Comparison of ENCODE assay signal across 22 mouse cellular contexts in the genomic region with DNA sequence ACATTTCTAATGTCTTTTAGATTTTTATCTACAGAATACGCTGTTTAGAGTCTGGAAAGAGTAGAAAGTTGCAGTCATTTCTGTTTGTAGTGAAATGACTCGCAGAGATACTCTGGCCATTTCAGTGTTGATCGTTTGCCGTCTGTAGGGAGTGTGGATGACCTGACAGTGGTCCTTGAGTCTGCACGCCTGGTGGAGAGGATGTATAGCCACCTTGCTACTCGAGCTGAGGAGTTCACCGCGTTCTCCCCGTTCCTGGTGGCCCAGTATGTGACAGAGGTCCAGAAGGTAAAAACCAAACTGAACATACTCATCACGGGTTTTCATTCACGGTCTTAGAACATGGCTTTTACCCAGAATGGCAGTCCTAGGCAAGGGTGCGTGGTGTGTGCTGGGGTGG. TPM values are rescaled to one million over a fixed set of nuclear protein-coding genes. Genes with fewer than 3 reads are reported as not detected.
A peak's percentile ranks its signal among the peaks of the same experiment; 100 is the strongest.
DNase-seq lines count a peak whose midpoint lies in the region; ATAC-seq and TF ChIP-seq lines count a peak whose summit lies in the region.
"Had no signal": no experiment of that assay in that cellular context is flagged by ENCODE, and none has a peak within 500 bp of the region (broad histone marks: within the 10 kb centered on the region; RNA-seq: fewer than 3 reads in every experiment).

No protein-coding gene starts in this region.

- no peak for TF ChIP-seq EP300 in liver, postnatal 0 days (IDR thresholded peaks at IDR 0.05; ENCODE audit: low read depth)

- H3K9ac ChIP-seq in intestine, embryonic 14.5 days (ENCODE audit: low read length): no peak overlapping the region
- H3K9ac ChIP-seq in intestine, postnatal 0 days (ENCODE audit: low read depth, low read length): no peak overlapping the region
- no peak overlapping the region for H3K9ac ChIP-seq in liver, embryonic 13.5 days
- H3K9ac ChIP-seq in liver, postnatal 0 days (replicated peaks): no peak overlapping the region

- no peak for ATAC-seq in intestine, embryonic 14.5 days (replicated peaks; ENCODE audit: low FRiP score, low TSS enrichment, low read depth)
- ATAC-seq in intestine, postnatal 0 days: no peak
- ATAC-seq in liver, embryonic 13.5 days (ENCODE audit: low read depth): no peak
- no peak for ATAC-seq in liver, postnatal 0 days
- ATAC-seq: activated CD4-positive, CD25-positive, alpha-beta regulatory T cell, adult 4 months; CD4-positive, CD25-positive, alpha-beta regulatory T cell, adult 4 months; Patski had no signal

- no peaks in the 10 kb centered on the region for H3K4me1 ChIP-seq in heart, embryonic 10.5 days
- H3K4me1 ChIP-seq in intestine, embryonic 14.5 days (replicated peaks; ENCODE audit: control insufficient read depth, insufficient read depth, low read length): no peaks in the 10 kb centered on the region
- H3K4me1 ChIP-seq in intestine, postnatal 0 days (replicated peaks; ENCODE audit: control insufficient read depth, insufficient read depth, low read length): no peaks in the 10 kb centered on the region
- no peaks in the 10 kb centered on the region for H3K4me1 ChIP-seq in liver, embryonic 13.5 days (replicated peaks)
- H3K4me1 ChIP-seq in liver, postnatal 0 days (ENCODE audit: insufficient read depth): no peaks in the 10 kb centered on the region

- no peak overlapping the region for H3K4me2 ChIP-seq in intestine, embryonic 14.5 days (ENCODE audit: low read length)
- no peak overlapping the region for H3K4me2 ChIP-seq in intestine, postnatal 0 days (replicated peaks; ENCODE audit: low read depth)
- no peak overlapping the region for H3K4me2 ChIP-seq in liver, embryonic 13.5 days
- H3K4me2 ChIP-seq in liver, postnatal 0 days (ENCODE audit: low read depth, low read length): no peak overlapping the region

- DNase-seq in heart, adult 11 months: peak; percentile 65
- no peak for DNase-seq in heart, postnatal 25 days (ENCODE audit: low spot score)
- peak; percentile 65 for DNase-seq in heart, embryonic 10.5 days (ENCODE audit: low spot score)
- DNase-seq in heart, postnatal 10 days: no peak
- DNase-seq in intestine, embryonic 14.5 days (ENCODE audit: low spot score): peak; percentile 25
- DNase-seq in liver, embryonic 13.5 days: no peak
- no peak for DNase-seq in liver, postnatal 0 days
- DNase-seq: adrenal gland, adult 2 months; adrenal gland, adult 8-10 months; adrenal gland, postnatal 10 days; adrenal gland, postnatal 14 days; adrenal gland, postnatal 25 days; adrenal gland, postnatal 36 days; B cell, adult 2 months; cerebellum, adult 11 months; cerebellum, adult 11-12 months had no signal

- no peaks in the 10 kb centered on the region for H3K27me3 ChIP-seq in heart, embryonic 10.5 days (ENCODE audit: insufficient read depth, poor library complexity, severe bottlenecking)
- no peaks in the 10 kb centered on the region for H3K27me3 ChIP-seq in intestine, embryonic 14.5 days (replicated peaks; ENCODE audit: control insufficient read depth, insufficient read depth, low read length)
- no peaks in the 10 kb centered on the region for H3K27me3 ChIP-seq in intestine, postnatal 0 days (replicated peaks; ENCODE audit: control insufficient read depth, insufficient read depth, low read length)
- no peaks in the 10 kb centered on the region for H3K27me3 ChIP-seq in liver, embryonic 13.5 days
- H3K27me3 ChIP-seq in liver, postnatal 0 days (ENCODE audit: insufficient read depth, low read length): no peaks in the 10 kb centered on the region
- H3K27me3 ChIP-seq: CH12.LX, Patski had no signal

- TF ChIP-seq CTCF in intestine, postnatal 0 days (IDR thresholded peaks at IDR 0.05; ENCODE audit: low read depth): no peak
- no peak for TF ChIP-seq CTCF in liver, postnatal 0 days (IDR thresholded peaks at IDR 0.05; ENCODE audit: low read depth)

- H3K36me3 ChIP-seq in heart, embryonic 10.5 days: peaks cover 69% of the 10 kb centered on the region
- H3K36me3 ChIP-seq in intestine, embryonic 14.5 days (ENCODE audit: control insufficient read depth, insufficient read depth, low read length): peaks cover 70% of the 10 kb centered on the region
- H3K36me3 ChIP-seq in intestine, postnatal 0 days (ENCODE audit: control insufficient read depth, insufficient read depth): peaks cover 59% of the 10 kb centered on the region
- H3K36me3 ChIP-seq in liver, embryonic 13.5 days: peaks cover 82% of the 10 kb centered on the region
- peaks cover 40% of the 10 kb centered on the region for H3K36me3 ChIP-seq in liver, postnatal 0 days (replicated peaks; ENCODE audit: insufficient read depth, low read length)

- no peaks in the 10 kb centered on the region for H3K9me3 ChIP-seq in heart, embryonic 10.5 days
- no peaks in the 10 kb centered on the region for H3K9me3 ChIP-seq in intestine, embryonic 14.5 days (ENCODE audit: control insufficient read depth, low read length)
- H3K9me3 ChIP-seq in intestine, postnatal 0 days (ENCODE audit: control insufficient read depth): no peaks in the 10 kb centered on the region
- no peaks in the 10 kb centered on the region for H3K9me3 ChIP-seq in liver, embryonic 13.5 days (replicated peaks)
- no peaks in the 10 kb centered on the region for H3K9me3 ChIP-seq in liver, postnatal 0 days (ENCODE audit: low read length)
- H3K9me3 ChIP-seq: G1E had no signal

- H3K27ac ChIP-seq in heart, embryonic 10.5 days: no peak overlapping the region
- no peak overlapping the region for H3K27ac ChIP-seq in intestine, embryonic 14.5 days (ENCODE audit: low read depth)
- no peak overlapping the region for H3K27ac ChIP-seq in intestine, postnatal 0 days (ENCODE audit: low read depth, low read length)
- 0 out of 2 replicates have a peak overlapping the region, but pooled peaks have one; percentile 35 for H3K27ac ChIP-seq in liver, embryonic 13.5 days
- H3K27ac ChIP-seq in liver, postnatal 0 days (ENCODE audit: low read depth): no peak overlapping the region

- intact Hi-C loops in heart, postnatal 25 days (cut with DNase I): no loop called here
- intact Hi-C loops in heart, postnatal 10 days (cut with DNase I): no loop called here

- no peak overlapping the region for H3K4me3 ChIP-seq in heart, embryonic 10.5 days
- H3K4me3 ChIP-seq in intestine, embryonic 14.5 days (ENCODE audit: low read depth, low read length): no peak overlapping the region
- H3K4me3 ChIP-seq in intestine, postnatal 0 days (ENCODE audit: low read depth, low read length): no peak overlapping the region
- no peak overlapping the region for H3K4me3 ChIP-seq in liver, embryonic 13.5 days (replicated peaks)
- H3K4me3 ChIP-seq in liver, postnatal 0 days (ENCODE audit: low read depth, low read length): no peak overlapping the region

- WGBS in heart, embryonic 10.5 days: 92% methylated on average over 12 of the region's 12 CpGs
- WGBS in intestine, embryonic 14.5 days: 93% methylated on average over 12 of the region's 12 CpGs
- 94% methylated on average over 12 of the region's 12 CpGs for WGBS in intestine, postnatal 0 days
- WGBS in liver, embryonic 13.5 days (ENCODE audit: insufficient replicate concordance): 86% methylated on average over 12 of the region's 12 CpGs
- WGBS in liver, postnatal 0 days (ENCODE audit: insufficient replicate concordance): 91% methylated on average over 12 of the region's 12 CpGs

RNA-seq across cellular contexts. Expression of a gene that starts 23.6 kb away (rescaled TPM):
- 1 to 10 TPM; 5.4 to 6.1 TPM for total RNA-seq in heart, postnatal 25 days (2021)
- 6.1 and 6.9 TPM in 2 replicates for polyA plus RNA-seq in heart, embryonic 10.5 days (2016; fragmentation: Nextera tagmentation; extraction: Ambion mirVana)
- total RNA-seq in heart, postnatal 10 days (2021): 1 to 10 TPM; 7.0 to 8.6 TPM
- 9.4 and 9.6 TPM in 2 replicates for polyA plus RNA-seq in intestine, embryonic 14.5 days (2014; fragmentation: Nextera tagmentation; extraction: Ambion mirVana)
- polyA plus RNA-seq in intestine, postnatal 0 days (2015; fragmentation: Nextera tagmentation; extraction: Ambion mirVana): 1.6 and 1.7 TPM in 2 replicates
- 2.5 and 4.0 TPM in 2 replicates for polyA plus RNA-seq in liver, embryonic 13.5 days (2015; fragmentation: Nextera tagmentation; extraction: Ambion mirVana)
- 1.2 TPM in 2 replicates for polyA plus RNA-seq in liver, postnatal 0 days (2015; fragmentation: Nextera tagmentation; extraction: Ambion mirVana)

RNA-seq across cellular contexts. Expression of a gene that starts 23.7 kb away (rescaled TPM):
- total RNA-seq in heart, postnatal 25 days (2021): 10 to 100 TPM; 15.0 TPM
- 37.4 and 40.4 TPM in 2 replicates for polyA plus RNA-seq in heart, embryonic 10.5 days (2016; fragmentation: Nextera tagmentation; extraction: Ambion mirVana)
- total RNA-seq in heart, postnatal 10 days (2021): 10 to 100 TPM; 22.0 to 24.9 TPM
- 52.7 and 53.6 TPM in 2 replicates for polyA plus RNA-seq in intestine, embryonic 14.5 days (2014; fragmentation: Nextera tagmentation; extraction: Ambion mirVana)
- 18.6 and 18.8 TPM in 2 replicates for polyA plus RNA-seq in intestine, postnatal 0 days (2015; fragmentation: Nextera tagmentation; extraction: Ambion mirVana)
- polyA plus RNA-seq in liver, embryonic 13.5 days (2015; fragmentation: Nextera tagmentation; extraction: Ambion mirVana): 28.6 and 29.9 TPM in 2 replicates
- 15.0 and 15.1 TPM in 2 replicates for polyA plus RNA-seq in liver, postnatal 0 days (2015; fragmentation: Nextera tagmentation; extraction: Ambion mirVana)

Comparison
In these comparisons a context has a peak if more than half of its experiments do, and no peak if none do; other contexts are left out.
1. DNase-seq: peak in heart, adult 11 months (single experiment), heart, embryonic 10.5 days (single experiment) and intestine, embryonic 14.5 days (single experiment); none in heart, postnatal 25 days (single experiment), heart, postnatal 10 days (0 of 2), liver, embryonic 13.5 days (single experiment) and liver, postnatal 0 days (single experiment).